Mouse (Mus musculus) gastrocnemius, postnatal 10 days (tissue): ENCODE data around the gene Atp6v0c. TPM values are rescaled to one million over a fixed set of nuclear protein-coding genes. Genes with fewer than 3 reads are reported as not detected.
"Not testable (repeated sequence)": the region's sequence is repeated elsewhere in the genome, so short reads cannot be mapped to it uniquely, and the experiment has no call there.

Source experiments
- DNase-seq: peaks from one replicate; pipeline ENCODE4 v3.0.0; 2021; ENCODE audit warnings: mixed read lengths
- total RNA-seq, 2 experiments: library from RNA; stranded (reverse); gene quantifications; 2 replicates each; pipeline ENCODE4 v1.2.3; 2021

The Atp6v0c gene
- total RNA-seq, 2 experiments from 2014 or later = 180 to 191 TPM

GRCm38 (mm10) chr17:24157121-24157520 is 12.4 kb downstream of the Atp6v0c start:
- no peak for DNase-seq

- DNase-seq = no peak
Observed at GRCm38 (mm10) chr17:24156394-24156793, 13.1 kb downstream of the Atp6v0c start.

DNA sequence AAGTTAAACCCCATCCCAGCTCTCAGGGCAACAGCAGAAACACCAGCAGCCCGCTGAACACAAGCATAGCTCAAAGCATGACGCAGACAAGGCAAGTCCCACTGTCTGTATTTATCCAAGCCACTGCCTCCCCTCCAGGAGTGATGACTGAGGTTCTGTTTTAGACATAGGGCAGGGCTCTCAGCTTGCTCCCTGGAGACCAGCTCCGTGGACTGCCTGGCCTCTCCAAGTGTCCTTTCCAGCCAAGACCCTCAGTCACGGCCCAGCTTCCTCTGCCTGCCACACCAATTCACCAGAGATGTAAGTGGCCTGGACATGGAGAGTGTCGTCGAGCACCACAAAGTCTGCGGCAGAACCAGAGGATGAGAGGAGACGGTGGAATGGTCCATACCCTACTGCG is 13.8 kb downstream of the Atp6v0c start:
- DNase-seq = no peak

DNA sequence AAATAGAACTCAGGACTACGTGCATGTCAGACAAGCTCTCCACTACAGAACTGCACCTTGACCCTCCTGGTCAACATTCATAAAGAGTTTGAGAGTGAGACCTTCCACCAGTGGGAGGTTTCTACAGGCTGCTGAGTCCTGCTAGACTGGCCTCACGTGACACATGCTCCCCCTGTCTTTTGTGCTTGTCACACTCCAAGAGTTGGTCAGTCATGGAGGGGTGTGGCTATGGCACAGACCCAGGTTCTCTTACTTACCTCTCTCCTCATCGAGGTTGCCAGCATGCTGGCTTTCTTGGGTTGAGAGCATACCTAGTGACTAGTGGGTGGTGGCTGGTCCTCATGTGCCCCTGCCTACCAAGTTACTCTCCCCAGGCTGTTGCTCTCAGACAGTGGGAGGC is 15.0 kb downstream of the Atp6v0c start:
- DNase-seq = no peak

GRCm38 (mm10) chr17:24151890-24152563 is 17.5 kb downstream of the Atp6v0c start:
- peak; percentile 74 for DNase-seq

GRCm38 (mm10) chr17:24151382-24151781 is 18.1 kb downstream of the Atp6v0c start:
- DNase-seq = no peak

GRCm38 (mm10) chr17:24150824-24151223 is 18.7 kb downstream of the Atp6v0c start, which contains the start of gene Pdpk1:
Pdpk1 (minus strand) TSS chr17:24150924.
- no peak for DNase-seq

DNA sequence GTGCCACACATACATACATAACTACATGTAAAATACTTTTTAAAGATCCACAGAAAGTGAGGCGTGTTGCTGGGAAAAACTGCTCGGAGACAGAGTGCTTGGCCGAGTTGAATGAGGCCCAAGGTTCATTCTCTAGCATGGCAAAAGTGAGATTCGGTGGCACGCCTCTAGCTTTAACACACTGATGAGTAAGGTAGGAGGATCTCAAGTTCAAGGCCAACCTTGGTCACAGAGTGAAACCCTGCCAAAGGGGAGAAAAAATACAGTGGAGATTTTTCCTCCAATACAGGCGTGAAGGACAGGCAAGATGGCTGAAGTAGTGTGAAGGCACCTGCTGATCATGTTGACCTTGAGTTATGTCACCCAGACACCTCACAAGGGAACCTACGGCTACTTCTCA is 20.1 kb downstream of the Atp6v0c start:
- DNase-seq = no peak

DNA sequence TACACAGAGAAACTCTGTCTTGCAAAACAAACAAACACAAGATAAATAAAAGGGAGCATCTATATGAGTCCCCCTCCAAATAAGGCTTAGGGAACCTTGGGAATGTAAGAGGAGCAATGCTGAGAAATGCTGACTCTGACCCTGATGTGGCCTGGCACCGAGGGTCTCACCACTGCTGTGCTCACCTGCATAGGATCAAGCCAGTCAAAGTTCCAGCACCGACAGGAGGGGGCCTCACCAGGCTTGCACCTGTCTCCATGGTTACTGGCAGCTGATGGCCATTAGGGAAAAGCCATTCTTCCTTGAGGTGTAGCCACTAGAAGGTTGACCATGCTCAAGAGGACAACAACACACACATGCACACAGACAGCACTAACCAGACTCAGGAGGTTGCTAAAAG is 26.6 kb downstream of the Atp6v0c start:
- no peak for DNase-seq

GRCm38 (mm10) chr17:24141425-24141920 is 28.0 kb downstream of the Atp6v0c start:
- DNase-seq = peak; percentile 97

GRCm38 (mm10) chr17:24140845-24141424 is 28.6 kb downstream of the Atp6v0c start:
- DNase-seq = peak; percentile 29

DNA sequence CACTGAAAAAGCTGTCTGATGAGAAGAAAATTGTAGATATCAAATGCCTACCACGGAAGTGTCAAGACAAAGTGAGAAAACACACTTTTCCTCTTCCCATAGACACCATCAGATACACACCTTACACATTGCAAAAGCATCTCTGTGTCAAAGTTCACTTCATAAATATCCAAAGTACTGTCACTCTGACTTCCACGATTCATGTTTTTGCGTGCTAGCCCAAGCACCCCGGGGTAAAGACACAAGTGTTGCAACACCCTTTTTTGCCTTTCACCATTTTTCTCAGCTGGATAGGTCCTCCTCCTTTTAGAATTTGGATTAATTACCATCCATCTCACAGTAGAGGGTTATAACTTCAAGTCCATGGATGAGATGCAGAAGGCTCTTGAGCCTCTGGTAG is 29.5 kb downstream of the Atp6v0c start:
- DNase-seq = no peak

DNA sequence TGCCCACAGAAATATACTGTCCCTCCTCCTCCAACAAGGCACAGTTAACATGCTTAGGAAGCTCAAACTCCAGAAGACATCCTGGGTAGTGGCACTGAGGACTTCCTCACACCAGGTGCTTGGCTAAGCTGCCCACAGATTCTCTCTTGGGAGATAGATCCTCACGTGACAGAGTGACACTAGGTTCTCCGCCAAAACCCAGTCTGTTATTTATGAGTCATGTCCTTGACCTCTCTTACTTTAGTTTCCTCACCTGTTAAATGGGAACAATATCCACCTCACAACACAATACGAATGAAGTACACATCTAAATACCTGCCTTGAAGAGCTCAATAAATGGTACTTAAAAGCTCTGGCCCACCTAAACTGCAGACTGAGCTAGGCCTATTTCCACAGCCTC is 30.2 kb downstream of the Atp6v0c start:
- no peak for DNase-seq

- no peak for DNase-seq
Observed at GRCm38 (mm10) chr17:24137226-24137880, 32.1 kb downstream of the Atp6v0c start.

DNA sequence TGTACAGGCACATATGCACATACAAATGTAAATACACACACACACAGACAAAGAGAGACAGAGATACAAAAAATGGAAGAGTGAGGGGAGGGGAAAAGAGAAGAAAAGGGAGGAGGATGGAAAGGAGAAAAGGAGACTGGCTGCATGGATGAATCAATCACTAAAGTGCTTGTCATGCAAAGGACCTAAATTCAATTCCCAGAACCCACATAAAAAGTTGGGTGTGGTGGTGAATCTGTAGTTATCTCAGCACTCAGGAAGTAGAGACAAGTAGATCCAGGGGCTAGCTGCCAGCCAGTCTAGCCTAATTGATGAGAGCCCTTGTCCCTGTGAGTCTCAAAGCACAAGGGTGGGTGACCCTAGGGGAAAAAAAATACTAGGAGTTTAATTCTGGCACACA is 35.4 kb downstream of the Atp6v0c start:
- DNase-seq = no peak

DNA sequence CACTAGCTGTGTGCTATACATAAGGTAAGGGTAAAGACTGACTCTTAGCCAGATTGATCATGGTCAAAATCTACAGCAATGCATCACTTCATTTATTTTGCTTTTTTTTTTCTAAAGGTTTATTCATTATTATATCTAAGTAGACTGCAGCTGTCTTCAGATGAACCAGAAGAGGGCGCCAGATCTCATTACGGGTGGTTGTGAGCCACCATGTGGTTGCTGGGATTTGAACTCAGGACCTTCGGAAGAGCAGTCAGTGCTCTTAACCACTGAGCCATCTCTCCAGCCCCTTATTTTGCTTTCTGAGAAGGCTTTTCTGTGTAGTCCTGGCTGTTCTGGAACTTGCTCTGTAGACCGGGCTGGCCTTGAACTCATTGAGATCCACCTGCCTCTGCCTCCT is 36.6 kb downstream of the Atp6v0c start:
- not testable (repeated sequence) for DNase-seq

- no peak for DNase-seq
Observed at GRCm38 (mm10) chr17:24131570-24131969, 37.9 kb downstream of the Atp6v0c start.

GRCm38 (mm10) chr17:24129246-24129645 is 40.3 kb downstream of the Atp6v0c start:
- not testable (repeated sequence) for DNase-seq

DNA sequence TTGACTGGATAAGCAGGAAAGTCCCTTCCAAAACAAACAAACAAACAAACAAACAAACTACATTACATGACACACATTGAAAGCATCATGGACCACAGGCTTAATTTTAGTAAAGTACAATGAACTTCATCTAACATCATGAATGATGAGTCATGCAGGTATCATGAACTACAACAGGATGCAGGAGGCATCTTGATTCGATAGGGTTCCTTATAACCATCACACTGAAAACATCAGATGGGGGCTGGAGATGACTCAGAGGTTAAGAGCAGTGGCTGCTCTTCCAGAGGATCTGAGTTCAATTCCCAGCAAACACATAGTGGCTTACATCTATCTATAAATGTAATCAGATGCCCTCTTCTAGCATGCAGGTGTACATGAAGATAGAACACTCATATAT is 41.9 kb downstream of the Atp6v0c start:
- no peak for DNase-seq

DNA sequence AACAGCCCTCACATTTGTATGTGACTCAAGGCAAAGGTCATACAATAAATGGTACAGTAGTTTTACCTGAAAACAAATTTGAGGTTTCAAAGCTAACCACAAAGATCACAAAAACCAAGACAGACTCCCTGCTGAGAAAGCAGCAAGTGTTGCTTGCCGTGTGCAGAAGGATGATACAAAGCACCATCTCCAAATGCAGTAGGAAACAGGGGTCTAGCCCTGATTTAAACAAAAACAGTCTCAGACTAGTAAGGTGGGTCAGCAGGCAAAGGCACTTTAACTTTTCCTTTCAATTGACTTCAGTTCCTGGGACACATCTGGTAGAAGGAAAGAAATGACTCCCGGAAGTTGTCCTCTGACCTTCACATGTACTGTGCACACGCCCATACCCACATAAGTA is 42.7 kb downstream of the Atp6v0c start:
- DNase-seq = no peak

DNA sequence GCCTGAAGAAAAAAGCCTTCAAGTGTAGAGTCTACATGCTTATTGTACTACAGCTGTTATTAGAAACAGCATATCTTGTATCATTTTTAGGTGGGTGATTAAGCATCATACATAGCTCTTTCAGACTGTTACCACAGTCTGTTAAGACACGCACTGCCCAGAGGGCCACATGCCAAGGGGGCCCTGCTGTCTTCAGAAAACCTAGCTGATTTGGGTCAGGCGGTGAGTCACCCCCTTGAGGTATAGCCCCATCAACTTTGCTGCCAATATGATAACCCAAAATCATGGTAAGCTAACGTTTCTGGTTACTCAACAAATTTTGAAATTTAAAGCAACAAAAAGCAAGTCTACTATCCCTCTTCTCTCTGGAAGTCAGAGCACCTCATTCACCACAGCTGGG is 50.1 kb downstream of the Atp6v0c start:
- no peak for DNase-seq
